Mouse (Mus musculus) cerebellum, adult 18-20 months (tissue): ENCODE measurements at regions not wholly inside any gene's neighbourhood (a gene's known extent, or its start where the extent isn't known, plus 50 kb on each side); places are given as distances from the start of the nearest gene placed in this dataset.

ENCODE experiments used
- DNase-seq, 2 experiments: peaks; one replicate each; pipeline ENCODE4 v3.0.0; 2021

GRCm38 (mm10) chr14:46115950-46116349 lies 263.3 kb upstream of the Gm15217 start:
- DNase-seq: no peak

- no peak for DNase-seq
These were observed 252.7 kb upstream of the Gm15217 start for GRCm38 (mm10) chr14:46126541-46126940.

GRCm38 (mm10) chr14:46129762-46130161 lies 249.5 kb upstream of the Gm15217 start:
- DNase-seq: no peak

- DNase-seq: no peak
These were observed 235.0 kb upstream of the Gm15217 start for GRCm38 (mm10) chr14:46144175-46144574.

GRCm38 (mm10) chr14:46144707-46145106 lies 234.5 kb upstream of the Gm15217 start:
- DNase-seq: no peak

- DNase-seq: no peak
These were observed 233.6 kb upstream of the Gm15217 start for GRCm38 (mm10) chr14:46145584-46145983.

GRCm38 (mm10) chr14:46149073-46149661 lies 230.0 kb upstream of the Gm15217 start:
- DNase-seq: no peak

GRCm38 (mm10) chr14:46158741-46159140 lies 220.5 kb upstream of the Gm15217 start:
- no peak for DNase-seq

- DNase-seq: no peak
These were observed 206.9 kb upstream of the Gm15217 start for GRCm38 (mm10) chr14:46172181-46172874.

- DNase-seq: no peak
These were observed 206.3 kb upstream of the Gm15217 start for GRCm38 (mm10) chr14:46172875-46173324.

GRCm38 (mm10) chr14:46174386-46174785 lies 204.8 kb upstream of the Gm15217 start:
- DNase-seq: no peak

- no peak for DNase-seq
These were observed 203.7 kb upstream of the Gm15217 start for GRCm38 (mm10) chr14:46175291-46176216.

GRCm38 (mm10) chr14:46179024-46179423 lies 200.2 kb upstream of the Gm15217 start:
- DNase-seq: no peak

GRCm38 (mm10) chr14:46191639-46192399 lies 187.4 kb upstream of the Gm15217 start:
- no peak for DNase-seq

- peak in 1 of 2 experiments; percentile 3 for DNase-seq
These were observed 185.6 kb upstream of the Gm15217 start for GRCm38 (mm10) chr14:46193577-46193976.

- peak in 1 of 2 experiments; percentile 1 for DNase-seq
These were observed 183.3 kb upstream of the Gm15217 start for GRCm38 (mm10) chr14:46195939-46196338.

- no peak for DNase-seq
These were observed 176.4 kb upstream of the Gm15217 start for GRCm38 (mm10) chr14:46202818-46203217.

GRCm38 (mm10) chr14:46220483-46220882 lies 158.7 kb upstream of the Gm15217 start:
- no peak for DNase-seq

- no peak for DNase-seq
These were observed 157.1 kb upstream of the Gm15217 start for GRCm38 (mm10) chr14:46221897-46222669.

- DNase-seq: no peak
These were observed 156.2 kb upstream of the Gm15217 start for GRCm38 (mm10) chr14:46223008-46223407.

GRCm38 (mm10) chr14:46224421-46224950 lies 154.7 kb upstream of the Gm15217 start:
- no peak for DNase-seq
